Mouse (Mus musculus): ENCODE results near the gene Rrp1. TPM values are rescaled to one million over a fixed set of nuclear protein-coding genes. Genes with fewer than 3 reads are reported as not detected.

Rrp1 gene
- polyA plus RNA-seq, 1 experiment from 2014 or later = 277 TPM

DNA sequence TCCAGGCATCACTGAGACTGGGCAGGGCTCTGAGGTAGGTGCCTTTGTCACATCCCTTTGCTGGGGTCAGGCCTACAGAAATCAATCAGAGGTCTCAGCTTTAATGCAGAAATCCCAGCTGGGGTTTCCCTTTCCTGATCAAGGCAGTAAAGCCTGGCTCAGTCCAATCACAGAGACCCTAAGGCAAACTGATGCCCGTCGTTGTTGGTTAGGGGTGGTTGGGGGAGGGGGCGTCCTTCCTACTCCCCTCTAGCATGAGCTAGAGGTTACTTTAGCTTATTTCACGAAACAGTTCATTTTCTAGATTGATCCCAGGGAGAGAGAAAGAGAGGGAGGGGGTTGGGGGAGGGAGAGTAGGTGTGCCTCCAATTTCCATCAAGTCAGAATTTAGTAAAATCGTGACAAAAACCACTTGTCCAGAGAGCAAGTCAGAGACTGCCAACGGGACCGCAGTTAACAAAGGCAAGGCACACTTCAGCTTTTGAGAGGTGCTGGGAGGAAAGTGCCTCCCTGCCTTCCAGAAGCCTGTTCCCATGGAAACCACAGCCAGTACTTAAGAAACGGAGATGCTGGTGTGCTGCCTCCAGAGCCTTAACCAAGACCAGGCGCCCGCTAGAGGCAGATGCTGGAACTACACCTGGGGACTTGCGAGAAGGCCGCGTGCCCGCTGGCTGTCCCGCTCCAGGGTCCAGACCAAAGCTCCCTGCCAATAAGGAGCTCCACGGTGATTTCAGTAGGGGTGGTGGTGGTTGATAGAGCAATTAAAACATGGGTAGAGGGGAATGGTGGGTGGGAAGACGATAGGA is 16.8 kb downstream of the Rrp1 start:
- Histone ChIP-seq H3K36me3 (peaks cover 10% of the 10 kb centered on the region), H3K4me2 (replicated peaks) (no peak overlapping the region), H3K9me3 (no peaks in the 10 kb centered on the region), H3K4me3 (replicated peaks) (no peak overlapping the region), H3K27ac (no peak overlapping the region), H3K9ac (no peak overlapping the region), H3K27me3 (replicated peaks) (peaks cover 14% of the 10 kb centered on the region), H3K4me1 (replicated peaks) (peaks cover 2% of the 10 kb centered on the region; the same call in 1 of the 2 replicates)
- ATAC-seq = peak; percentile 60
- 12% methylated on average over 17 of the region's 17 CpGs for WGBS

- Histone ChIP-seq H3K9ac (no peak overlapping the region), H3K4me2 (replicated peaks) (no peak overlapping the region), H3K4me3 (replicated peaks) (no peak overlapping the region), H3K27me3 (replicated peaks) (peaks cover 19% of the 10 kb centered on the region), H3K27ac (no peak overlapping the region), H3K4me1 (replicated peaks) (peaks cover 2% of the 10 kb centered on the region; the same call in 1 of the 2 replicates), H3K9me3 (no peaks in the 10 kb centered on the region), H3K36me3 (0 out of 2 replicates have a peak, but pooled peaks cover 5% of the 10 kb centered on the region)
- 84% methylated on average over 3 of the region's 3 CpGs for WGBS
- no peak for ATAC-seq
These were observed 17.5 kb downstream of the Rrp1 start for GRCm38 (mm10) chr10:78395377-78395776.

DNA sequence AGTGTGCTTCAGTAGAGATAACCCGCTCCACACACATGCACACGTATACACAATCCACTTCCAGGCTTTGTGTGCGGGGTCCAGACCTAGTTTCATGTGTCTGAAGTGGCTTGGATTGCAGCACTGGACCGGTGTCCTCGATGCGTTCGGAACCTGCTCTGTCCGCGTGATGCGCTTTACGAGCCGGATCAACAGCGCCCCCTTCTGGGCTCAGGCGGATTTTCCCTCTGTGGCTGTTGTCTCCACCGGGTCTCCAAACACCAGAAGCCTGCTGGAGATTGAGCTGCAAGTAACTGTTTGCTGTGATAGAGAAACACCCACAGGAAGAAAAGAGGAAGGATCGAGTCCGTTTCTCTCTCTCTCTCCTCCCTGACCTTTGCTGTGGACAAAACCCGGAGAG is 20.8 kb downstream of the Rrp1 start:
- Histone ChIP-seq H3K4me1 (replicated peaks) (peaks cover 2% of the 10 kb centered on the region; the same call in 1 of the 2 replicates), H3K4me3 (replicated peaks) (no peak overlapping the region), H3K9me3 (no peaks in the 10 kb centered on the region), H3K9ac (no peak overlapping the region), H3K27me3 (replicated peaks) (peaks cover 24% of the 10 kb centered on the region), H3K4me2 (replicated peaks) (0 out of 2 replicates have a peak overlapping the region, but pooled peaks have one; percentile 28), H3K36me3 (no peaks in the 10 kb centered on the region), H3K27ac (no peak overlapping the region)
- ATAC-seq = peak; percentile 46
- whole genome bisulfite sequencing = 3% methylated on average over 18 of the region's 18 CpGs

DNA sequence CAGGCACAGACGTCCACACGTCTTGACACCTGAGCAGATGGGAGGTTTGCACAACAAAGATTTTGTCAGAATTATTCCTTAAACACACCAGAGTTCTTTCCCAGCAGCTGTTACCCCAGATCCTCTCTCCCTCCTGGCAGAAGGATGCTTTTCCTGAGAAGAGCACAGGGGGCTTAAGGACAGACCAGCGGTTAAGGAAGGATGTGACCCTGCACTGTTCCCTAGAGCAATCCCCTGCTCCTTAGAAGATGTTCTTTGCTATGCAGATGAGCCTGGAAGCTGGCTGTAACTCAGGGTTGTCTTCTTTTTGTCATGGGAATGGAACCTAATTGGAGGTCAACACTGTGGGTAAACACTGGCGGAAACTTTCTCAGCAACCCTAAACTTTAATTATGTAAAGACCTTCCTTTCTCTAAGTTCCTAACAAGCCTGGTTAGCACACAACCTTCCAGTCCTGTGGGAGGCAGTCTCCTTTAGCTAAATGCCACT is 21.8 kb downstream of the Rrp1 start:
- Histone ChIP-seq H3K27me3 (replicated peaks) (peaks cover 24% of the 10 kb centered on the region), H3K4me2 (replicated peaks) (no peak overlapping the region), H3K4me1 (replicated peaks) (peaks cover 2% of the 10 kb centered on the region; the same call in 1 of the 2 replicates), H3K9me3 (no peaks in the 10 kb centered on the region), H3K27ac (no peak overlapping the region), H3K4me3 (replicated peaks) (no peak overlapping the region), H3K9ac (no peak overlapping the region), H3K36me3 (no peaks in the 10 kb centered on the region)
- no peak for ATAC-seq
- 21% methylated on average over 4 of the region's 4 CpGs for WGBS

DNA sequence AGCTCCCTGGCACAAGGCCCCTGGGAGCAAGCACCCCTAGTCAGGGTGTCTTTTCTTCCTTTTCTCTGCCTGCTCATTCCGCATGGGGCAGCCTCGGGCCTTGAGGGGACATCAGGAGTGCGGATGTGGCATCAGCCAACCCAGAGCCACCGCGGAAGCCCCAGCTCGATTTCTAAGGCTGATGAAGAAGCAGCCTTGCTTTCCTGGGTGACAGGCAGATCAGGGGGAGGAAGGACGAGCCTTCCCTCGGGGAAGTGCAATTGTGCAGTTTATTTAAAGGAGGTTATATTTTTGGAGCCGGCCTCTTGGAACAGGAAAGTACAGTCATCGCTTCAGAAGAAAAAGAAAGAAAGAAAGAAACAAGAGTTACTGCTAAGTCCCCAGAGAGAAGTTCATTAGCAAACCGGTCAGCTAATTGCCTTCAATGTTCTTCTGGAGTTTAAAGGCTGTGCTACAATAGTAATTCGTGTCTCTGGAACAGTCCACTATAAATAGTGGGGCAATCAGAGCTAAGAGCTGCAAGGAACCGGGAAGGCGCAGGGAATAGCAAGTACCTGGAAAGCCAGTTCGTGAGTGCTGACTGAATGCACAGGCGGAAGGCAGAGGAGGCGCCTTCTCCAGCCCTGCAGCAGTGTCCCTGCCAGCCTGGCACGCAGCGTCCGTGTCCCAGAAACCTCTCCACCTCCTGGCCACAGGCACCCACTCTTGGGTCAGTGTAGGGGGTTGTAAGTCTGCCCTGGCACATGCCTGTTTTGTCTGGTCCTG is 24.4 kb downstream of the Rrp1 start:
- no peaks in the 10 kb centered on the region for H3K36me3 ChIP-seq
- H3K4me2 ChIP-seq (replicated peaks) = no peak overlapping the region

GRCm38 (mm10) chr10:78385520-78385919 is 27.3 kb downstream of the Rrp1 start:
- H3K36me3 ChIP-seq = no peaks in the 10 kb centered on the region
- H3K9ac ChIP-seq = no peak overlapping the region
- H3K27ac ChIP-seq = no peak overlapping the region
- WGBS = 64% methylated on average over 5 of the region's 5 CpGs
- no peak overlapping the region for H3K4me2 ChIP-seq (replicated peaks)
- no peak for ATAC-seq
- H3K27me3 ChIP-seq (replicated peaks) = peaks cover 6% of the 10 kb centered on the region
- H3K4me1 ChIP-seq (replicated peaks) = no peaks in the 10 kb centered on the region
- no peaks in the 10 kb centered on the region for H3K9me3 ChIP-seq
- no peak overlapping the region for H3K4me3 ChIP-seq (replicated peaks)

More for the DNA sequence above, 24.4 kb downstream of the Rrp1 start:
- ATAC-seq = no peak
- H3K27me3 ChIP-seq (replicated peaks) = peaks cover 24% of the 10 kb centered on the region
- no peaks in the 10 kb centered on the region for H3K9me3 ChIP-seq
- WGBS = 58% methylated on average over 20 of the region's 20 CpGs
- H3K4me1 ChIP-seq (replicated peaks) = peaks cover 2% of the 10 kb centered on the region; the same call in 1 of the 2 replicates
- H3K4me3 ChIP-seq (replicated peaks) = no peak overlapping the region
- H3K27ac ChIP-seq = no peak overlapping the region
- no peak overlapping the region for H3K9ac ChIP-seq

GRCm38 (mm10) chr10:78383567-78383966 is 29.3 kb downstream of the Rrp1 start:
- Histone ChIP-seq H3K9ac (no peak overlapping the region), H3K4me3 (replicated peaks) (no peak overlapping the region), H3K27me3 (replicated peaks) (no peaks in the 10 kb centered on the region; the same call in 1 of the 2 replicates), H3K4me2 (replicated peaks) (no peak overlapping the region), H3K27ac (no peak overlapping the region), H3K9me3 (no peaks in the 10 kb centered on the region), H3K4me1 (replicated peaks) (no peaks in the 10 kb centered on the region), H3K36me3 (no peaks in the 10 kb centered on the region)
- ATAC-seq = no peak
- 70% methylated on average over 3 of the region's 3 CpGs for WGBS

- Histone ChIP-seq H3K9ac (no peak overlapping the region), H3K27ac (no peak overlapping the region), H3K4me2 (replicated peaks) (no peak overlapping the region), H3K4me1 (replicated peaks) (no peaks in the 10 kb centered on the region), H3K4me3 (replicated peaks) (no peak overlapping the region), H3K27me3 (replicated peaks) (no peaks in the 10 kb centered on the region), H3K9me3 (no peaks in the 10 kb centered on the region), H3K36me3 (no peaks in the 10 kb centered on the region)
- WGBS = 96% methylated on average over 7 of the region's 7 CpGs
- ATAC-seq = no peak
These were observed 34.3 kb downstream of the Rrp1 start for GRCm38 (mm10) chr10:78378516-78378915.

GRCm38 (mm10) chr10:78372681-78373668 is 39.9 kb downstream of the Rrp1 start:
- ATAC-seq = peak; percentile 39; the same call in 1 of the 2 replicates

GRCm38 (mm10) chr10:78371746-78372145 is 41.1 kb downstream of the Rrp1 start:
- no peak for ATAC-seq
- Histone ChIP-seq H3K4me2 (replicated peaks) (no peak overlapping the region), H3K27ac (no peak overlapping the region), H3K36me3 (no peaks in the 10 kb centered on the region), H3K9ac (no peak overlapping the region), H3K27me3 (replicated peaks) (no peaks in the 10 kb centered on the region), H3K4me3 (replicated peaks) (no peak overlapping the region), H3K9me3 (no peaks in the 10 kb centered on the region), H3K4me1 (replicated peaks) (0 out of 2 replicates have a peak, but pooled peaks cover under 1% of the 10 kb centered on the region)
- 70% methylated on average over 6 of the region's 6 CpGs for WGBS

More at GRCm38 (mm10) chr10:78372681-78373668, 39.9 kb downstream of the Rrp1 start:
- Histone ChIP-seq H3K27ac (no peak overlapping the region), H3K4me1 (replicated peaks) (no peaks in the 10 kb centered on the region), H3K27me3 (replicated peaks) (no peaks in the 10 kb centered on the region), H3K36me3 (no peaks in the 10 kb centered on the region), H3K9ac (no peak overlapping the region), H3K4me3 (replicated peaks) (no peak overlapping the region), H3K9me3 (no peaks in the 10 kb centered on the region), H3K4me2 (replicated peaks) (no peak overlapping the region)
- 62% methylated on average over 27 of the region's 27 CpGs for WGBS

DNA sequence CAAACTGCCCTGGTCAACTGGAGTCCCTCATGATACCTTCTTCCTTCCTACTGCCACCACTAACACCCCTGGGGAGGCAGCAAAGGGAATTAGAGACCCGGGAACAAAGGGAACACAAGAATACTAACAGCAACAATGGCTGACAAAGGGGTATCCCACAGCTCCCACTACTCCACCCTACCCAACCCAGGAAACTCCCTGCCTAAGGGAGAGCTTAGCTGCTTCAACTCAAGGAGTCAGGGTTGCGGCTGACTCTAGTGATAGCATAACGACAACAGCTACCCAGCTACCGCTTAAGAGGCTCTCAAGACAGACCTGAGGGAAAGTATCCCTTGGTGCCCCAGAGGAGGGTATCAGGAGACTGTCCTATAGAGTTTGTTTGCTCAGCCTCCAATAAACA is 45.3 kb downstream of the Rrp1 start:
- H3K9ac ChIP-seq = no peak overlapping the region
- H3K4me1 ChIP-seq (replicated peaks) = 0 out of 2 replicates have a peak, but pooled peaks cover 3% of the 10 kb centered on the region
- no peaks in the 10 kb centered on the region; the same call in 1 of the 2 replicates for H3K27me3 ChIP-seq (replicated peaks)
- H3K4me3 ChIP-seq (replicated peaks) = no peak overlapping the region
- no peak overlapping the region for H3K27ac ChIP-seq
- H3K9me3 ChIP-seq = no peaks in the 10 kb centered on the region
- WGBS = 60% methylated on average over 4 of the region's 4 CpGs
- H3K4me2 ChIP-seq (replicated peaks) = peak overlapping the region; percentile 27; the same call in 1 of the 2 replicates
- no peaks in the 10 kb centered on the region for H3K36me3 ChIP-seq
- no peak for ATAC-seq
